Mouse (Mus musculus) cortical plate, adult 2 months (tissue): ENCODE results near the gene Srd5a1.

Source experiments
- CTCF ChIP-seq: fragments of 200-500 bp; IDR thresholded peaks from 2 replicates; pipeline ENCODE4 v1.5.1; 2011; ENCODE audit warnings: mild to moderate bottlenecking, control low read depth, low read length; ENCODE audit not compliant: insufficient read depth; ENCODE audit errors: extremely low read depth
- POLR2A ChIP-seq: fragments of 200-500 bp; IDR thresholded peaks from 2 replicates; pipeline ENCODE4 v1.6.1; 2011; ENCODE audit warnings: mild to moderate bottlenecking, low read length, control low read depth; ENCODE audit not compliant: insufficient read depth; ENCODE audit errors: extremely low read depth

DNA sequence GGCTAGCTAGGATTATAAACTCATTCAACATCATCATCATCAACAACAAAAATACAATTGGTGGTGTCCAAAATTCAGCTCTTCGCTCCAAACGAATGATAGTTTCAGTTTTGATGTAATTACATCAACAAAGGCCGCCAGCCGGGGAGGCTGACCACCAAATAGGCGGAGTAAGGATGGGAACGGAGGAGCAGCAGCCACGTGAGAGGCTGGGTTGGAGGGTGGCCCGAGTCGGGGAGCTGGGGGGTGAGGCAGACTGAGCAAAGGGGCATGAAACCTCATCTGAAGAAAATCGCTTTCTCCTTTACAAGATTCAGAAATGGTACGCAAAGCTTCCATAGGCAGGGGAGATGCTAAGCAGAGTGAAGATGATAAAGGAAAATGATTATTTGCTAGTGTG, 34.6 kb downstream of the Srd5a1 start:
- no peak for TF ChIP-seq CTCF
- TF ChIP-seq POLR2A: no peak
